In the genomic region with DNA sequence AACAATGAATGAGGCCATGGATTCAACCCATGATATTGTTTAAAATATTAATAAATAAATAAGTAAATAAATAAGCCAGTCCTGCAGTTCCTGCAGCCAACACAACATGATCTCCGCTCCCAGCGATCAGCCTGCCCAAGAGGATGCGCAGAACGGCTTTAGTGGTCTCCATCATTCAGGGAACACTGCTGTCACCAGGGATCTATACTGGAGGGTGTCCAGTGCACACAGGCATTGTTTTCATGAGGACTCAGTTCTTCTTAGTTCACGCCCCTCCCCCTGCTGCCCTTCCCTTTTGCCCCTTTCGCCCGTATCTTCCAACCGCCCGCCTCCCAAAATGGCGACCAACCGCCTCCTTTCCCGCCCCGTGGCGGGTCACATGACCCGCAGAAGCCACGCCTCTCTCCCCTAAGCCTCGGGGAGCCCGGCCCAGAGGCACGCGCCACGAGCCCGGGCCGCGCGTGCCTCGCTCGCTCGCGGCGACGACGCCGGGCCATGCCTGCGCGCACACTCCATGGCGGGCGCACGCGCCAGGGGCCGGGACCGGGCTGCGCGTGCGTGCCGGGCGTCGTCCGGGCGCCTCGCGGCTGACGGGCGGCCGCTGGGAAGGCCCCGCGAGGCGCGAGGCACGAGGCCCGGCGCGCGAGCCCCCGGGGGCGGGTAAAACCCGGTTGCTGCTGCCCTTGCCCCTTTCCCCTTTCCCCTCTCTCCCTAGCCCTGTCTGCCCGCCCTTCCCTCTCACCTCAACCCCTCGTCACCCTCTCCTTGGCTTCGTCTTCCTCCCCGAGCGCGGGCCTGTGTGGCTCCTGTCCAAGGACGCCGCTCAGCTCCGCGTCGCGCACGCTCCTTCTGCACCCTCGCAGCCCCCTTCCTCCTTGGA, we compare ENCODE assay signal across 9 mouse cellular contexts. TPM values are rescaled to one million over a fixed set of nuclear protein-coding genes. Genes with fewer than 3 reads are reported as not detected.
DNase-seq lines count a peak whose midpoint lies in the region; ATAC-seq lines count a peak whose summit lies in the region.
"Had no signal": no experiment of that assay in that cellular context is flagged by ENCODE, and none has a peak within 500 bp of the region (broad histone marks: within the 10 kb centered on the region; RNA-seq: fewer than 3 reads in every experiment).

A gene (plus strand): TSS at position 596 of the 880 bp plus-strand sequence.

- ATAC-seq in granulocyte monocyte progenitor cell, adult 5-6 weeks (replicated peaks; ENCODE audit: poor library complexity, severe bottlenecking), result no peak

- peak; percentile 30 for DNase-seq in embryo, embryonic 11 days
- no peak for DNase-seq in embryo, embryonic 10 days (ENCODE audit: low spot score)
- DNase-seq in right cerebral cortex, postnatal 4 days, result peak; percentile 38
- no peak for DNase-seq in right cerebral cortex, adult 18-20 months
- peak; percentile 16 for DNase-seq in mesoderm, embryonic 11.5 days (ENCODE audit: low read depth, low spot score)
- no peak for DNase-seq in natural killer cell, adult 2 months (ENCODE audit: low spot score in 2 of 2)
- DNase-seq in layer of hippocampus, adult 9-11 months, result no peak
- DNase-seq: thymus, postnatal 36 days had no signal

RNA-seq across cellular contexts. Expression of the gene that starts here (rescaled TPM):
- not detected in 2 replicates for total RNA-seq in granulocyte monocyte progenitor cell, adult 5-6 weeks (2014; fragmentation: Nextera tagmentation)
- total RNA-seq in granulocyte monocyte progenitor cell, adult 5-6 weeks (2017), result 0.31 TPM in 1 of 2 replicates, not detected in the other

Comparison
In these comparisons a context has a peak if more than half of its experiments do, and no peak if none do; other contexts are left out.
1. DNase-seq: peak in embryo, embryonic 11 days (single experiment), right cerebral cortex, postnatal 4 days (single experiment) and mesoderm, embryonic 11.5 days (single experiment); none in embryo, embryonic 10 days (single experiment), right cerebral cortex, adult 18-20 months (single experiment), natural killer cell, adult 2 months (0 of 2) and layer of hippocampus, adult 9-11 months (single experiment).